17 mouse cellular contexts compared by ENCODE assay signal in genomic region chr17:84369769-84370168, GRCm38 (mm10).
DNase-seq lines count a peak whose midpoint lies in the region; ATAC-seq lines count a peak whose summit lies in the region.
"Had no signal": no experiment of that assay in that cellular context is flagged by ENCODE, and none has a peak within 500 bp of the region (broad histone marks: within the 10 kb centered on the region; RNA-seq: fewer than 3 reads in every experiment).

No protein-coding gene starts in this region.

- H3K27ac ChIP-seq in heart, embryonic 13.5 days (replicated peaks), result peak overlapping the region; percentile 77
- H3K27ac ChIP-seq in midbrain, embryonic 13.5 days, result peak overlapping the region; percentile 25; the same call in 1 of the 2 replicates
- H3K27ac ChIP-seq in midbrain, embryonic 10.5 days (replicated peaks), result no peak overlapping the region
- peak overlapping the region; percentile 46 for H3K27ac ChIP-seq in heart, embryonic 15.5 days
- 0 out of 2 replicates have a peak overlapping the region, but pooled peaks have one; percentile 75 for H3K27ac ChIP-seq in limb, embryonic 15.5 days
- H3K27ac ChIP-seq: hindbrain, embryonic 15.5 days; liver, embryonic 15.5 days; midbrain, embryonic 15.5 days had no signal

- H3K9ac ChIP-seq in heart, embryonic 13.5 days, result no peak overlapping the region
- H3K9ac ChIP-seq in midbrain, embryonic 13.5 days (replicated peaks), result no peak overlapping the region
- no peak overlapping the region for H3K9ac ChIP-seq in heart, embryonic 15.5 days
- no peak overlapping the region for H3K9ac ChIP-seq in limb, embryonic 15.5 days
- H3K9ac ChIP-seq: embryonic facial prominence, embryonic 15.5 days; hindbrain, embryonic 15.5 days; liver, embryonic 15.5 days; midbrain, embryonic 15.5 days had no signal

- no peak overlapping the region for H3K4me3 ChIP-seq in heart, embryonic 13.5 days
- no peak overlapping the region for H3K4me3 ChIP-seq in midbrain, embryonic 13.5 days (replicated peaks)
- no peak overlapping the region for H3K4me3 ChIP-seq in midbrain, embryonic 10.5 days
- H3K4me3 ChIP-seq in heart, embryonic 15.5 days, result no peak overlapping the region
- H3K4me3 ChIP-seq in limb, embryonic 15.5 days, result no peak overlapping the region
- H3K4me3 ChIP-seq: embryonic facial prominence, embryonic 15.5 days; hindbrain, embryonic 15.5 days; liver, embryonic 15.5 days; midbrain, embryonic 15.5 days had no signal

- no peak for ATAC-seq in heart, embryonic 13.5 days (ENCODE audit: extremely low read depth, insufficient number of reproducible peaks, low FRiP score, low TSS enrichment)
- ATAC-seq in midbrain, embryonic 13.5 days, result no peak
- no peak for ATAC-seq in heart, embryonic 15.5 days (replicated peaks; ENCODE audit: insufficient number of reproducible peaks, insufficient read depth, low FRiP score, low read depth)
- no peak for ATAC-seq in limb, embryonic 15.5 days (ENCODE audit: insufficient number of reproducible peaks, low FRiP score, low TSS enrichment, low read depth)
- ATAC-seq: midbrain, embryonic 15.5 days had no signal

- H3K9me3 ChIP-seq in heart, embryonic 13.5 days, result no peaks in the 10 kb centered on the region
- H3K9me3 ChIP-seq in midbrain, embryonic 13.5 days, result no peaks in the 10 kb centered on the region
- no peaks in the 10 kb centered on the region for H3K9me3 ChIP-seq in midbrain, embryonic 10.5 days (replicated peaks)
- H3K9me3 ChIP-seq in heart, embryonic 15.5 days (replicated peaks), result no peaks in the 10 kb centered on the region
- H3K9me3 ChIP-seq in limb, embryonic 15.5 days, result no peaks in the 10 kb centered on the region
- H3K9me3 ChIP-seq: embryonic facial prominence, embryonic 15.5 days; hindbrain, embryonic 15.5 days; liver, embryonic 15.5 days; midbrain, embryonic 15.5 days had no signal

- WGBS in heart, embryonic 13.5 days, result 29% methylated on average over 3 of the region's 3 CpGs
- 78% methylated on average over 3 of the region's 3 CpGs for WGBS in midbrain, embryonic 13.5 days
- WGBS in midbrain, embryonic 10.5 days, result 88% methylated on average over 3 of the region's 3 CpGs
- WGBS in heart, embryonic 15.5 days, result 33% methylated on average over 3 of the region's 3 CpGs
- 56% methylated on average over 3 of the region's 3 CpGs for WGBS in limb, embryonic 15.5 days

- intact Hi-C loops in heart, postnatal 36 days (cut with DNase I), result loop anchor here (5.0 kb wide), 1 partner anchor 107 kb away; no protein-coding TSS in a partner anchor

- no peaks in the 10 kb centered on the region for H3K27me3 ChIP-seq in heart, embryonic 13.5 days (replicated peaks)
- no peaks in the 10 kb centered on the region for H3K27me3 ChIP-seq in midbrain, embryonic 13.5 days
- H3K27me3 ChIP-seq in midbrain, embryonic 10.5 days (ENCODE audit: low read depth, poor library complexity, severe bottlenecking), result no peaks in the 10 kb centered on the region
- no peaks in the 10 kb centered on the region for H3K27me3 ChIP-seq in heart, embryonic 15.5 days
- no peaks in the 10 kb centered on the region for H3K27me3 ChIP-seq in limb, embryonic 15.5 days
- H3K27me3 ChIP-seq: embryonic facial prominence, embryonic 15.5 days; hindbrain, embryonic 15.5 days; liver, embryonic 15.5 days; midbrain, embryonic 15.5 days had no signal

- H3K36me3 ChIP-seq in heart, embryonic 13.5 days, result no peaks in the 10 kb centered on the region
- H3K36me3 ChIP-seq in midbrain, embryonic 13.5 days, result no peaks in the 10 kb centered on the region
- peaks cover 4% of the 10 kb centered on the region; the same call in 1 of the 2 replicates for H3K36me3 ChIP-seq in midbrain, embryonic 10.5 days
- H3K36me3 ChIP-seq in heart, embryonic 15.5 days, result no peaks in the 10 kb centered on the region
- H3K36me3 ChIP-seq in limb, embryonic 15.5 days, result no peaks in the 10 kb centered on the region
- H3K36me3 ChIP-seq: embryonic facial prominence, embryonic 15.5 days; hindbrain, embryonic 15.5 days; liver, embryonic 15.5 days; midbrain, embryonic 15.5 days had no signal

- H3K4me1 ChIP-seq in heart, embryonic 13.5 days, result peaks cover 61% of the 10 kb centered on the region
- H3K4me1 ChIP-seq in midbrain, embryonic 13.5 days (replicated peaks), result peaks cover 32% of the 10 kb centered on the region
- H3K4me1 ChIP-seq in midbrain, embryonic 10.5 days, result peaks cover 34% of the 10 kb centered on the region
- peaks cover 44% of the 10 kb centered on the region for H3K4me1 ChIP-seq in heart, embryonic 15.5 days (replicated peaks)
- H3K4me1 ChIP-seq in limb, embryonic 15.5 days, result peaks cover 50% of the 10 kb centered on the region

- DNase-seq in heart, postnatal 36 days, result no peak
- DNase-seq in midbrain, embryonic 10.5 days (ENCODE audit: low spot score), result no peak
- DNase-seq in adrenal gland, adult 2 months, result no peak
- no peak for DNase-seq in cerebellum, postnatal 25 days
- DNase-seq: adrenal gland, postnatal 10 days; cerebellum, adult 9-10 months; kidney, postnatal 25 days; layer of hippocampus, adult 9-11 months; thymus, adult 2 months had no signal

- no peak overlapping the region for H3K4me2 ChIP-seq in heart, embryonic 13.5 days
- H3K4me2 ChIP-seq in midbrain, embryonic 13.5 days (replicated peaks), result no peak overlapping the region
- no peak overlapping the region for H3K4me2 ChIP-seq in heart, embryonic 15.5 days
- no peak overlapping the region for H3K4me2 ChIP-seq in limb, embryonic 15.5 days
- H3K4me2 ChIP-seq: embryonic facial prominence, embryonic 15.5 days; hindbrain, embryonic 15.5 days; liver, embryonic 15.5 days; midbrain, embryonic 15.5 days had no signal
